Mouse (Mus musculus) liver, embryonic 14.5 days (tissue): ENCODE results near the gene Coro1c.

Experiments used
- CTCF ChIP-seq: IDR thresholded peaks from 2 replicates; pipeline ENCODE4 v1.5.1; 2016; ENCODE audit warnings: antibody characterized with exemption, low read depth, control low read depth
- EP300 ChIP-seq: IDR thresholded peaks from 2 replicates; pipeline ENCODE4 v1.6.1; 2016; ENCODE audit warnings: antibody characterized with exemption, low read depth

DNA sequence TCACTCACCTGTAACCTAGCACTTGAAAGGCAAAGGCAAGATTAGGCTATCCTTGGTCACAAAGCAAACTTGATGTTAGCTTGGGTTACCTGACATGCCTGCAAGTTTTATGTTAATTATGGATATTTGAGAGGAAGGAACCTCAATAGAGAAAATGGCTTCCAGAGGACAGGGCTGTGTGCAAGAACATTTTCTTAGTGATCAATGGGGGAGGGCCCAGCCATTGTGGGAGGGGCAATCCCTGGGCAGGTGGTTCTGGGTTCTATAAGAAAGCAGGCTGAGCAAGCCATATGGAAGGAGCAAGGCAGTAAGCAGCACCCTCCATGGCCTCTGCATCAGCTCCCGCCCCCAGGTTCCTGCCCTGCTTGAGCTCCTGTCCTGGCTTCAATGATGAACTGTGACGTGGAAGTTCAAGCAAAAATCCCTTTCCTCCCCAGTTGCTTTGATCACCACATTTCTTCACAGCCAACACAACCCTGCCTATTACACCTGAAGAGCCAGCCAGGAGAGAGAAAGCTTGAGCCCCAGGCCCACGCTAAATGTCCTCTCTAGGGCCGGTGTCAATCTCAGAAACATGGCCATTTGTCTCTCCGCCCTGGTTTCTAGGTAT is 20.3 kb downstream of the Coro1c start:
- no peak for TF ChIP-seq CTCF
- no peak for TF ChIP-seq EP300
